Mouse (Mus musculus): Measurements from ENCODE around the gene Tmc2. TPM values are rescaled to one million over a fixed set of nuclear protein-coding genes. Genes with fewer than 3 reads are reported as not detected.

Gene Tmc2
- polyA plus RNA-seq, 1 experiment from 2014 or later: not detected

Other genes with a start within 250 kb of the Tmc2 start
- gene Tgm3, start 182.8 kb upstream of the Tmc2 start, polyA plus RNA-seq (2016; fragmentation: Nextera tagmentation; extraction: Ambion mirVana): 0.05 TPM in 1 of 2 replicates, not detected in the other
- not detected in 2 replicates for gene Tgm6, start 82.8 kb upstream of the Tmc2 start, polyA plus RNA-seq (2016; fragmentation: Nextera tagmentation; extraction: Ambion mirVana)
- gene Snrpb, start 15.8 kb upstream of the Tmc2 start, polyA plus RNA-seq (2016; fragmentation: Nextera tagmentation; extraction: Ambion mirVana): 547 and 600 TPM in 2 replicates
- 283 and 313 TPM in 2 replicates for gene Nop56, start 79.2 kb downstream of the Tmc2 start, polyA plus RNA-seq (2016; fragmentation: Nextera tagmentation; extraction: Ambion mirVana)
- 126 and 127 TPM in 2 replicates for gene Idh3b, start 89.4 kb downstream of the Tmc2 start, polyA plus RNA-seq (2016; fragmentation: Nextera tagmentation; extraction: Ambion mirVana)
- 2.1 and 2.7 TPM in 2 replicates for gene Ebf4, start 100.0 kb downstream of the Tmc2 start, polyA plus RNA-seq (2016; fragmentation: Nextera tagmentation; extraction: Ambion mirVana)
- gene Cpxm1, start 202.4 kb downstream of the Tmc2 start, polyA plus RNA-seq (2016; fragmentation: Nextera tagmentation; extraction: Ambion mirVana): 33.6 and 59.5 TPM in 2 replicates
- 0.13 and 0.23 TPM in 2 replicates for gene Gm28372, start 210.0 kb downstream of the Tmc2 start, polyA plus RNA-seq (2016; fragmentation: Nextera tagmentation; extraction: Ambion mirVana)
- gene 1700020A23Rik, start 210.1 kb downstream of the Tmc2 start, polyA plus RNA-seq (2016; fragmentation: Nextera tagmentation; extraction: Ambion mirVana): 0.38 and 0.55 TPM in 2 replicates
- not detected in 2 replicates for gene Tmem239, start 211.3 kb downstream of the Tmc2 start, polyA plus RNA-seq (2016; fragmentation: Nextera tagmentation; extraction: Ambion mirVana)
- gene Vps16, start 229.1 kb downstream of the Tmc2 start, polyA plus RNA-seq (2016; fragmentation: Nextera tagmentation; extraction: Ambion mirVana): 113 and 115 TPM in 2 replicates
- 11.1 and 13.2 TPM in 2 replicates for gene Pced1a, start 229.5 kb downstream of the Tmc2 start, polyA plus RNA-seq (2016; fragmentation: Nextera tagmentation; extraction: Ambion mirVana)

Data from midbrain, embryonic 12.5 days (tissue).